Mouse (Mus musculus) mammary gland, adult 2 months (tissue): ENCODE measurements around the gene Gm20388. TPM values are rescaled to one million over a fixed set of nuclear protein-coding genes. Genes with fewer than 3 reads are reported as not detected.

Source experiments
- polyA plus RNA-seq: library from polyadenylated mRNA; depleted of rRNA; stranded (reverse); fragments of >200 nt; gene quantifications from 2 replicates; pipeline ENCODE4 v1.2.3, GENCODE M21; 2012; ENCODE audit warnings: low replicate concordance; rRNA removed

Gm20388 gene
- polyA plus RNA-seq, 1 experiment: 91.0 TPM

DNA sequence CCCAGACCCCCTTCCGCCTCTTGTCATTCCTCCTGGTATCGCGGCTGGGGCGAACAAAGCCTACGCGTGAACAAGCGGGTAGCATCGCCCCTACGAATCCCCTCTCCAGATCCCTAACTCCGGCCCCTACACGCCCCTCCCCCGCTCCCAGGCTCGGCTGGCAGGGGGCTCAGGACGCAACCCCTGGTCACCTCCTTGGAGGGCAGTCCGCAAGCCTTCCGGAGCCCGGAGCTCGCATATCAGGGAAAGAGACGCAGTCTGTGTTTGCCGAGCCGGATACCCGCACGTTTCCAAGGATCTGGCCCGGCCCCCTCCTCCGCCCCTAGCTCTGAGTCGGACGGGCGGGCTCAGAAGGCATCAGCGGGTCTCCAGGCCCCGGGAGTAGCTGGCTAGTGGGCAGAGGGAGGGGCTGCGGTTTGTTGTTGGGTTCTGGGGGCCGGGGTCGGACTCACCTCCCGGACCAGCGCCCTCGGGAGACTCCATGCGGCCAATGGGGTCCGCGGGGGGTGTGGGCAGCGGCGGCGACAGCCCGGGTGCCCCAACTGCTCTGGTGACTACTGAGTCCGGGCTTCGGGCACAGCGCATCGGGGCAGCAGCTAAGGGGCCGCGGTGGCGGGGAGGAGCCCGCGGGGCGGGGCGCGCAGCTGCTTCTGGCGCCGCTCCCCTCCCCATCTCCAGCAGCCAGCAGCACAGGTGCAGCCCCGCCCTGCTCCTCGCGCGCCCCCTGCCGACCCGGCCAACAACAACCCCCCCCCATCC, 3604.3 kb downstream of the Gm20388 start, which contains the start of gene Dbndd1:
Gene Dbndd1, minus strand, starts transcription at position 683 of the 759 bp plus-strand sequence.

DNA sequence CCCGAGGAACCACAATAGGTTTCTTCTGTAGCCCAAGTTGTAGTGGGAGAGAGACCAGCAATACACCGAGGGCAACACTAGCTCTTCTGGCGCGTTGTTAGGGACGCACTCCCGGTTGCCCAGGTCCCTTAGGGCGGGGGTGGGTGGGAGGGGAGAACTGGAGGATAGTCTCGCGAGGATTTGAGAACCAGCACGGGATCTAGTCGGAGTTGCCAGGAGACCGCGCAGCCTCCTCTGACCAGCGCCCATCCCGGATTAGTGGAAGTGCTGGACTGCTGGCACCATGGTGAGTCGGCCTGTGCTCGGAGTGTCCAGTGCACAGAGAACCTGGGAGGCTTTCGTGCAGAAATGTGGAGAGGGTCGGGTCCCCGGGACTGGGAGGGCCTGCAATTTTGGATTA, 3608.0 kb downstream of the Gm20388 start, which contains the start of gene Gas8:
Gene Gas8, plus strand, starts transcription at position 168 of the 400 bp plus-strand sequence.

DNA sequence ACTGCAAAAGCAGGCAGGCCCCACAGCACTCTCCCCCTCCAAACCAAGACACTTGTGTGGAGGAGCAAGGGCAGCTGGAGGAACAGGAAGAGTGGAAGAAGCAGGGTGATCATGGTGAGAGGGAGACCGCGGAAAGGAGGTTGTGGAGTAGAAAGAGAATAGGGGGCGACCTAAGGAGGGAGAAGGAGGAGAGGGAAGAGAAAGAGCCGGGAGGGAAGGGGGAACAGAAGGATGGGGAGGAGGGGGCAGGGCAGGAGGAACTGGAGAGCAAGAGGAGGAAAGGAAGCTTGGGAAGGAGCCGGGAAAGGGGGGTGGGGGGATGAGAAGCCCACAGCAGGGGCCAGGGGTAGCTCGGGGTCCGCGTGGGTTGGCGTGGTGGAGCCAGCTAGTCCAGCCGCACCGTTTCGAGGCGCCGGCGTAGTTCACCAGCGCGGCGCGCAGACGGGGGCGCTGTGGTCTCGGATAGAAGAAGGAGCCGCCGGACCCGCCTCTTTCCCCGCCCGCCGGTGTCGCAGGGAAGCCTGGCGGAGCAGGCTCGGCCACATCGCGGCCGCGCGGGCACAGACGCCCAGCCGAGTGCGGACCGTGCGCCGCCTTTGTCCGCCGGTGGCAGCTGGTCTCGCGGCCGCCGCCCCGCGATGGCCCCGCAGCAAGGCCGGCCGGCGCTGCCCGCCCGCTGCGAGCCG, 3742.8 kb downstream of the Gm20388 start, which contains the start of gene Rhou:
Gene Rhou, plus strand, starts transcription at position 622 of the 686 bp plus-strand sequence.

GRCm38 (mm10) chr8:123805718-123806373, 3895.2 kb downstream of the Gm20388 start, which contains the start of gene Rab4a:
Gene Rab4a, plus strand, starts transcription at chr8:123805985.

GRCm38 (mm10) chr8:123859648-123860259, 3949.1 kb downstream of the Gm20388 start, which contains the start of gene Ccsap:
Gene Ccsap, minus strand, starts transcription at chr8:123860209.

GRCm38 (mm10) chr8:123894502-123895097, 3984.0 kb downstream of the Gm20388 start, which contains the start of gene Acta1:
Gene Acta1, minus strand, starts transcription at chr8:123894751.

DNA sequence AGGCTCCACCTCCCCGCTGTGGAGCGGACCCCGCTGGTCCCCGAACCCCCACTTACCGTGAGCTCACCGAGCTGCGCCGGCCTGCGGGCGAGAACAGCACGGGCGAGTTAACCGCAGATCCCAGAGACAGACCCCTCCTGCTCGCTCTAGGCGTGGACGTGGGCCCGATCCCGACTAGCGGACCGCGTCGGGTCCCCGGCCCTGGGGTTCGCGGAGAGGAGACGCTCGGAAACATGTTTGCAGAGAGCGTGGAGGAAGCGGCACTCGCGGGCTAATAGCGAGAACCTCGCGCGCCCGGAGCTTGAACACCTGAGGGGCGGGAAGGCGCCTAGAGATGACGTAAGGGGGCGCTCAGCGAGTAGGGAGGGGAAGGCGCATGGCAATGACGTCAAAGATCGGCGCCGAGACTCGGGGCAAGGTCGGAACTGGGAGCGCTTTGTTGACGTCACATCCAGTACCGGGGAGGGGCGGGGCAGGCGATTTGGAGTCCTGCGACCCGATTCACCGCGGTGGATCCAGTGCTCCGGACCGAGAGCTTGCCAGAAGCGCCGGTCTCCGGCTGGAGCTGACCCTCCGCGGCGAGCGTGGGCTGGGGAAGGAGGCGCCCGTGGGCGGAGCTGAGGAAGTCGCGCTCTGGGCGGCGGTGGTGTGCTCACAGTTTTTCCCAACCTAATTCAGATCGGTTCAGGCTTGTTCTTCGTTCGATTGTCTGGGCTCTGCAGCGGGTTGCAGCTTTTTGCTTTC, 4038.5 kb downstream of the Gm20388 start, which contains the start of gene Nup133:
Gene Nup133, minus strand, starts transcription at position 324 of the 744 bp plus-strand sequence.

GRCm38 (mm10) chr8:123982826-123983400, 4072.3 kb downstream of the Gm20388 start, which contains the start of gene Abcb10:
Gene Abcb10, minus strand, starts transcription at chr8:123983122.

DNA sequence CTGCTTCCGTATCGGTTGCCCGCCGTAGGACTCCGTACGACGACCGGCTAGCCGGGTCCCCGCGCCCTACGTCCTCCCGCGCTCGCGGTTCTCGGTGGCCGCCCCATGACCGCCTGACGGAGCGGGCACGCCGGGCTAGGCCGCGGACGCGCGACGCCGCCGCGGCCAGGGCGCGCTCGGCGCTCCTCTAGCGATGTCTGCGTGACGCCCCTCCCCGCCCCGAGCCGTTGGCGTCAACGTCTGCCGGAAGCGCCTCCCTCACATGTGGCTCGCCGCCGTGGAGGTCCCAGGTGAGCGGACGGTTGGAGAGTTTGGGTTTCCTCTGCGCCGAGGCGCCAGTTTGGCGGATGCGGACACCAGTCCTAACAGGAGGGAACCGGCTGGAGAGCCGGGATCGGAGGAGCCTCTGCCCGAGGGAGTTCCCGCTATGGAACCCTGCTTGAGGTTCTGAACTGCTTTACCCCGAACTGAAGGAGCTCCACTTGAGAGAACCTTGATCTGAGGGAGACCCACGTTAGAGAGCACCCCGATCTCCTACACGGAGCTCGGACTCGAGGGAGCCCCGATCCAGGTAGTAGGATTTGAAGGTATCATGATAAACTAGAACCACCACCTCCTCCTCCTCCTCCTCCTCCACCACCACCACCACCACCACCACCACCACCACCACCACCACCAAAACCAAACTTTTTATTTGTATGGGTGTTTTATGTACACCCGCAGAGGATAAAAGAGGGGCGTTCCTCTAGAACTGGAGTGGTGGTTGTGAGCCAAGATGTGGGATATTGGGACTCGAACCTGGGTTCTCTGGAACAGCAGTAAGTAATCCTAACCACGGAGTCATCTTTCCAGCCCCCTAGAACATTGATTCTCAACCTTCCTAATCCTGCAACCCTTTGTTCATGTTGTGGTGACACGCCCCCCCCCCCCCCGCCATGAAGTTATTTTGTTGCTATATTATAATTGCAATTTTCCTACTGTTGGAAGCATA, 4110.9 kb downstream of the Gm20388 start, which contains the start of the genes Taf5l and Urb2:
Gene Taf5l, minus strand, starts transcription at position 161 of the 991 bp plus-strand sequence.
Gene Urb2, plus strand, starts transcription at position 272 of the 991 bp plus-strand sequence.

GRCm38 (mm10) chr8:124231176-124231484, 4320.5 kb downstream of the Gm20388 start, which contains the start of gene Galnt2:
Gene Galnt2, plus strand, starts transcription at chr8:124231391.

Other genes with a start within 250 kb of the Gm20388 start
- 8.0 and 21.8 TPM in 2 replicates for gene Wfdc1, start 244.5 kb upstream of the Gm20388 start, polyA plus RNA-seq
- gene Atp2c2, start 210.8 kb upstream of the Gm20388 start, polyA plus RNA-seq: 2.5 and 2.9 TPM in 2 replicates
- 9.8 and 10.4 TPM in 2 replicates for gene Tldc1, start 132.4 kb upstream of the Gm20388 start, polyA plus RNA-seq
- gene Cotl1, start 70.3 kb upstream of the Gm20388 start, polyA plus RNA-seq: 212 and 609 TPM in 2 replicates
- gene Klhl36, start 48.6 kb upstream of the Gm20388 start, polyA plus RNA-seq: 20.4 and 49.9 TPM in 2 replicates
- 43.6 and 78.8 TPM in 2 replicates for gene Usp10, start 481 bp upstream of the Gm20388 start, polyA plus RNA-seq
- 26.0 and 30.3 TPM in 2 replicates for gene Crispld2, start 81.6 kb downstream of the Gm20388 start, polyA plus RNA-seq
- 71.1 and 82.0 TPM in 2 replicates for gene Zdhhc7, start 190.6 kb downstream of the Gm20388 start, polyA plus RNA-seq
- gene 6430548M08Rik, start 203.3 kb downstream of the Gm20388 start, polyA plus RNA-seq: 9.1 and 21.5 TPM in 2 replicates